Mouse (Mus musculus): ENCODE measurements around the gene Pard3. TPM values are rescaled to one million over a fixed set of nuclear protein-coding genes. Genes with fewer than 3 reads are reported as not detected.
A peak's percentile ranks its signal among the peaks of the same experiment; 100 is the strongest.

The Pard3 gene
- polyA plus RNA-seq, 1 experiment from 2014 or later, result 12.7 TPM

DNA sequence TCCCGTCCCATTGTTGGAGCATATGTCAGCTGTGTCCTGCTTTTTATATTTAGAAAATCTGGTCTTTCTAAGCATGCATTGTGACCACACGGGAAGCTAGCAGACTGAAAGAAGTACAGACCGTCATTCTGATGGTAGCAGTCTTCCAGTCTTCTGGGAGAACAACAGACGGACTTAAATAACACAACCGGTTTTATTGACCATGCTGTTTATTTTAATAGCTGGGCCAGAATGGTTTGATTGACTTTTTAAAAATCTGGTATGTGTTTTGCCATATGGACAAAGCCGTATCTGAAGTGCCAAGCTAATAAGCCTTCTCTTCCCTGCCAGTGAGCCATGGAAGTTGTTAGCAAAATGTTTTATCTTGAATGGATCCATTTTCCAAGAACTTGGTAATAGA lies 428.3 kb downstream of the Pard3 start:
- Histone ChIP-seq H3K27me3 (ENCODE audit: control insufficient read depth, insufficient read depth, low read length) (no peaks in the 10 kb centered on the region), H3K9me3 (replicated peaks; ENCODE audit: control insufficient read depth, low read length) (no peaks in the 10 kb centered on the region), H3K27ac (ENCODE audit: low read length) (no peak overlapping the region), H3K4me1 (ENCODE audit: control insufficient read depth, insufficient read depth, low read length) (no peaks in the 10 kb centered on the region), H3K4me3 (ENCODE audit: low read length) (no peak overlapping the region), H3K4me2 (ENCODE audit: low read depth, low read length) (no peak overlapping the region), H3K9ac (ENCODE audit: low read length) (no peak overlapping the region), H3K36me3 (ENCODE audit: control insufficient read depth, insufficient read depth) (no peaks in the 10 kb centered on the region)
- ATAC-seq (replicated peaks; ENCODE audit: extremely low read depth, insufficient read depth, low FRiP score), result no peak
- 76% methylated on average over 6 of the region's 6 CpGs for WGBS

DNA sequence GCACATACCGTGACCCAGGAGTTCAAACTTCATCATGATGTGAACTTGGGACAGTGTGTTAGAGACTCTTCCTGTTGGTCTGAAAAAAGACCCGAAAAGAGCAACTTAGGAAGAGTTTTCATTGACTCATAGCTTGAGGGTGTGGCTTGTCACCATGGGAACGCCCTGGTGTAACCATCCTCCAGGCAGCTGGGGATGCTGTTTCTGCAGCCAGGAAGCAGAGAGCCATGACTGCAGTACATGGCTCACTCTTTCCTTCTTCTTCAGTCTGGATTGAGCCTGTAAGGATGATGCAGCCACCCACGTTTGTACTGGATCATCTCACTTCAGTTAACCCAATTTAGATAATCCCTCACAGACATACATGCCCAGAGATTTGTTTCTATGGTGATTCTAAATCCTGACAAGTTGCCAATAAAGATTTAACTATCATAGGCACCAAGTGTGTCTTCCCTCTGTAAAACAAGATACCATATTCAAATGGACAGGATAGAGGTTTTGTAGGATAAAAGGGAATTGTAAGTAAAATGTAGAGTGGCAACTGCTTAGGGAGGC lies 431.6 kb downstream of the Pard3 start:
- Histone ChIP-seq H3K36me3 (ENCODE audit: control insufficient read depth, insufficient read depth) (no peaks in the 10 kb centered on the region), H3K27ac (ENCODE audit: low read length) (no peak overlapping the region), H3K4me1 (ENCODE audit: control insufficient read depth, insufficient read depth, low read length) (no peaks in the 10 kb centered on the region), H3K27me3 (ENCODE audit: control insufficient read depth, insufficient read depth, low read length) (no peaks in the 10 kb centered on the region), H3K9ac (ENCODE audit: low read length) (no peak overlapping the region), H3K4me3 (ENCODE audit: low read length) (no peak overlapping the region), H3K4me2 (ENCODE audit: low read depth, low read length) (no peak overlapping the region), H3K9me3 (replicated peaks; ENCODE audit: control insufficient read depth, low read length) (no peaks in the 10 kb centered on the region)
- ATAC-seq (replicated peaks; ENCODE audit: extremely low read depth, insufficient read depth, low FRiP score), result no peak; the same call in 1 of the 2 replicates
- 72% methylated on average over 4 of the region's 4 CpGs for WGBS

DNA sequence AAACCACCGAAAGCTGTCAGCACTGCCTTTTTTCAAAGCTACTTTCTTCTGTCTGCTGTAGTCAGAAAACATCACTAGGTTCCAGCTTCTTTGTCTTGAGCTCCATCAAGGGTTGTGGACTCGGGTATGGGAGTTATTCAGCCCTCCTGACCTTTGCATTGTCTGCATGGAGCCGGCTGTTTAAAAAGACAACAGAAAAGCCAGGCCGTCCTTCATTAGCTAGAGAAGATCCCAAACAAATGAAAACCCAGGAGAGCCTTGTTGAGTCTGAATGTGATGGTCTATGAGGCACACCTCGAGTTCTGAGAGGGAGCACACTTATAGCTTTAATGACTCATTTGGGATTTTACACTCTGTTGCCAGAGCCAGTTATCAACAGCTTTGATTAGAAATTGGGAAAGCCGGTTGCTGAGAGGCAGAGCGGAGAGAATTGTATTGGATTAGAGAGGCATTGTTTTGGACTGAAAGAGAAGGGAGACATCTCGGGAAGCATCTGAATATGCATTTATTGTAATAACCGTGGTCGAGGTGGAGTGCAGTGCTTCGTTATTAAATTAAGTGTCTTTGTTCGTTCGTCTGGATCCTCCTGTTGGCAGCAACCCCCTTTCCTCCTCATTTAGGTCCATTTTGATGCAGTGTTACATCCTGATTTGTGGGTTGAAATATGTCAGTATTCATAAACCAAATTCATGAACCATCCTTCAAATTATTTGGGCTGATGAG lies 435.5 kb downstream of the Pard3 start:
- H3K36me3 ChIP-seq (ENCODE audit: control insufficient read depth, insufficient read depth), result no peaks in the 10 kb centered on the region
- H3K9me3 ChIP-seq (replicated peaks; ENCODE audit: control insufficient read depth, low read length), result no peaks in the 10 kb centered on the region
- ATAC-seq (replicated peaks; ENCODE audit: extremely low read depth, insufficient read depth, low FRiP score), result no peak
- WGBS, result 66% methylated on average over 13 of the region's 13 CpGs
- H3K4me3 ChIP-seq (ENCODE audit: low read length), result no peak overlapping the region
- H3K9ac ChIP-seq (ENCODE audit: low read length), result no peak overlapping the region
- H3K27me3 ChIP-seq (ENCODE audit: control insufficient read depth, insufficient read depth, low read length), result no peaks in the 10 kb centered on the region
- peak overlapping the region; percentile 48; the same call in 1 of the 2 replicates for H3K4me2 ChIP-seq (ENCODE audit: low read depth, low read length)
- H3K27ac ChIP-seq (ENCODE audit: low read length), result no peak overlapping the region; the same call in 1 of the 2 replicates
- H3K4me1 ChIP-seq (ENCODE audit: control insufficient read depth, insufficient read depth, low read length), result peaks cover 10% of the 10 kb centered on the region

DNA sequence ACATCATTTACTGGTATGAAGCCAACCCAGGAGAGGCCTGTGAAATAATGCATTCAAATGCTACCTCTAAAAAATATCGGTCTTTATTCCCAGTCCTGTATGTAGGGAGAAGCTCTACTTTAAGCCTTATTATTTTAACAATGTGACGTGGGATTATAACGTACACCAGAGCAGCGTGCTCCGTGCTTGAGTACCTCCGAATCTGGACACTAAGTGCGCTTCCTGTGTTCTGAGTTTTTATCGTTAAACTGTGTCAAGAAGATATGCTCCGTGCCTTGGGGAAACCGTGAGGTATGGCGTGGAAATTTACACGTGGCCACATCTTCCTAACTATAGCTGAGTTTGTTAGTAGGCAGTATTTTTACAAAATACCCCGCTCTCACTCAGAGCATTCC lies 436.0 kb downstream of the Pard3 start:
- Histone ChIP-seq H3K27ac (ENCODE audit: low read length) (peak overlapping the region; percentile 2; the same call in 1 of the 2 replicates), H3K4me3 (ENCODE audit: low read length) (peak overlapping the region; percentile 13), H3K36me3 (ENCODE audit: control insufficient read depth, insufficient read depth) (no peaks in the 10 kb centered on the region), H3K9me3 (replicated peaks; ENCODE audit: control insufficient read depth, low read length) (no peaks in the 10 kb centered on the region), H3K27me3 (ENCODE audit: control insufficient read depth, insufficient read depth, low read length) (no peaks in the 10 kb centered on the region), H3K9ac (ENCODE audit: low read length) (no peak overlapping the region), H3K4me2 (ENCODE audit: low read depth, low read length) (peak overlapping the region; percentile 48), H3K4me1 (ENCODE audit: control insufficient read depth, insufficient read depth, low read length) (peaks cover 10% of the 10 kb centered on the region)
- ATAC-seq (replicated peaks; ENCODE audit: extremely low read depth, insufficient read depth, low FRiP score), result no peak
- 66% methylated on average over 13 of the region's 13 CpGs for WGBS

DNA sequence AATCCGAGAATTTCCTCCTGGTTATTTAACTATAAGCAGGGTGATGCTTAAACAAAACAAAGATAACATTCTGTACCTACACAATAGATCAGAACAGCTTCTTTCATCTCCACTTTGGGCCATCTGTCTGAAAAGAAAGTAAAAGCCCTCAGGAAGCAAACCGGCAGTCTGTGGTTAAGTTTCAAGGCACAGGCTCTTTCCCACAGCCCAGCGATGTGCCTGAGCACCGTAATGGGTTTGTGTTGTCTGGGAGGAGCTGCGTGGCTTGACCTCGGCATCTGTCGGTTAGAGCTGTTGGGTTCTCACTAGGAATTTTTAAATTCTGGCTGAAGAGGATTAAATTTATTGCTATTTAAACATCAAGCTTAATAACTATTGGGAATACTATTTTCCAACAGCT lies 436.5 kb downstream of the Pard3 start:
- H3K4me3 ChIP-seq (ENCODE audit: low read length), result peak overlapping the region; percentile 13
- ATAC-seq (replicated peaks; ENCODE audit: extremely low read depth, insufficient read depth, low FRiP score), result 0 out of 2 replicates have a peak, but pooled peaks have one; percentile 58
- no peaks in the 10 kb centered on the region for H3K36me3 ChIP-seq (ENCODE audit: control insufficient read depth, insufficient read depth)
- peak overlapping the region; percentile 2; the same call in 1 of the 2 replicates for H3K27ac ChIP-seq (ENCODE audit: low read length)
- H3K4me1 ChIP-seq (ENCODE audit: control insufficient read depth, insufficient read depth, low read length), result peaks cover 10% of the 10 kb centered on the region
- no peaks in the 10 kb centered on the region for H3K9me3 ChIP-seq (replicated peaks; ENCODE audit: control insufficient read depth, low read length)
- H3K27me3 ChIP-seq (ENCODE audit: control insufficient read depth, insufficient read depth, low read length), result no peaks in the 10 kb centered on the region
- peak overlapping the region; percentile 48 for H3K4me2 ChIP-seq (ENCODE audit: low read depth, low read length)
- no peak overlapping the region for H3K9ac ChIP-seq (ENCODE audit: low read length)
- WGBS, result 50% methylated on average over 7 of the region's 7 CpGs

DNA sequence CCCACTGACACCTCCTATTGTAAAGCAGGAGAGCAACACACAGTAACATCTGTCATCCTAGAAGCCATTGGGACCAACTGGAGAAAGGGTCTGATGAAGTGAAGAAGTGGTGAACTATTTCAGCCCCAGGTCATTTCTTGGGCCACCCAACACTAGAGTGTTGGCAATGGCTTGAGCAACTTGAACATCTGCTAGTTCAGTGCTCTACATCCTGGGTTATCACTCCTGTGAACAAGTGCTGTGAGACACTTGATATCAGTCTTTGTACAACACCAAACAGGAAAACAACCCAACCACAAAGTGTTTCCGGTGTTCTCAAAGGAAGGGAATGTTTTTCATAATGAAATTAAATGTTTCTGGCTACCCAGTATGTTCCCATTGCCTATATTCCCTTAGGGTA lies 438.1 kb downstream of the Pard3 start:
- no peaks in the 10 kb centered on the region for H3K36me3 ChIP-seq (ENCODE audit: control insufficient read depth, insufficient read depth)
- no peak for ATAC-seq (replicated peaks; ENCODE audit: extremely low read depth, insufficient read depth, low FRiP score)
- no peak overlapping the region for H3K4me2 ChIP-seq (ENCODE audit: low read depth, low read length)
- no peaks in the 10 kb centered on the region for H3K9me3 ChIP-seq (replicated peaks; ENCODE audit: control insufficient read depth, low read length)
- H3K9ac ChIP-seq (ENCODE audit: low read length), result no peak overlapping the region
- H3K27me3 ChIP-seq (ENCODE audit: control insufficient read depth, insufficient read depth, low read length), result no peaks in the 10 kb centered on the region
- peak overlapping the region; percentile 44; the same call in 1 of the 2 replicates for H3K27ac ChIP-seq (ENCODE audit: low read length)
- H3K4me3 ChIP-seq (ENCODE audit: low read length), result no peak overlapping the region
- peaks cover 10% of the 10 kb centered on the region for H3K4me1 ChIP-seq (ENCODE audit: control insufficient read depth, insufficient read depth, low read length)
- WGBS, result 70% methylated on average over 1 of the region's 1 CpGs

DNA sequence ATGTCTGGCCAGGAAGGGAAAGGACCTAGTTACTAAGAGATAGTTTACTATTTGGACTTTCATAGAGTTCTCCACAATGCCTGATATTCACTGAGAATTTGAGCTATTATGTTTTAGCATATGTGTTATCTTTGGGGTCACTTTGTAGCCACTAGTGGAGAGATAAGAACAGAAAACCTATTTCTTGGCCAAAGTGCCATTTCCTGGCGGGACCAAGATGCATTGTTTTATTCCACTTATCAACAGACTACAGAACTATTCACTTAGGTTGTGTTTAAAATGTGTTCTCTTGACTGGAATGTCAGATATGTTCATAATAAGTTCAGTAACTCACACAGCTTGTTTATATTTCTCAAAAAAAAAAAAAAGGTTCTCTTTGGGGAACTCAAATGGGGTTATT lies 441.6 kb downstream of the Pard3 start:
- no peaks in the 10 kb centered on the region for H3K36me3 ChIP-seq (ENCODE audit: control insufficient read depth, insufficient read depth)
- no peaks in the 10 kb centered on the region for H3K9me3 ChIP-seq (replicated peaks; ENCODE audit: control insufficient read depth, low read length)
- H3K27ac ChIP-seq (ENCODE audit: low read length), result peak overlapping the region; percentile 14; the same call in 1 of the 2 replicates
- H3K4me3 ChIP-seq (ENCODE audit: low read length), result no peak overlapping the region
- peaks cover 10% of the 10 kb centered on the region for H3K4me1 ChIP-seq (ENCODE audit: control insufficient read depth, insufficient read depth, low read length)
- H3K9ac ChIP-seq (ENCODE audit: low read length), result no peak overlapping the region
- WGBS, result 70% methylated on average over 1 of the region's 1 CpGs
- H3K27me3 ChIP-seq (ENCODE audit: control insufficient read depth, insufficient read depth, low read length), result no peaks in the 10 kb centered on the region
- no peak overlapping the region for H3K4me2 ChIP-seq (ENCODE audit: low read depth, low read length)
- no peak for ATAC-seq (replicated peaks; ENCODE audit: extremely low read depth, insufficient read depth, low FRiP score)

DNA sequence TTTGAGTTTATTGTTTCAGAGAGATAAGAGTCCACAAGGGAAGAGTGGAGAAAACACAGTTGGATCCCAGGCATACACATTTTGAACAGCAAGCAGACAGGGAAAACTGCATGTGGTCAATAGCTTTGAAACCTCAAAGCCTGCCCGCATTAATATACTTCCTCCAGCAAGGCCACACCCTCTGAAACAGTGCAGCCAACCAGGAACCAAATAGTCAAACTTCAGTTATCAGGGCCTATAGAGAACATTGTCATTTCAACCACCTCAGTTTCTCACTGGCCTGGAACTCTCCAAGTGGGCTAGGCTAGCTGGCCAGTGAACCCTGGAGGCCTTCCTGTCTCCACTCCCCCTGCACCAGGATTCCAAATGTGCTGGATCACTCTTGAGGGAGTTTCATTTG lies 442.6 kb downstream of the Pard3 start:
- 88% methylated on average over 1 of the region's 1 CpGs for WGBS
- Histone ChIP-seq H3K27me3 (ENCODE audit: control insufficient read depth, insufficient read depth, low read length) (no peaks in the 10 kb centered on the region), H3K36me3 (ENCODE audit: control insufficient read depth, insufficient read depth) (no peaks in the 10 kb centered on the region), H3K27ac (ENCODE audit: low read length) (no peak overlapping the region), H3K9me3 (replicated peaks; ENCODE audit: control insufficient read depth, low read length) (no peaks in the 10 kb centered on the region), H3K4me1 (ENCODE audit: control insufficient read depth, insufficient read depth, low read length) (peaks cover 8% of the 10 kb centered on the region), H3K4me2 (ENCODE audit: low read depth, low read length) (no peak overlapping the region), H3K4me3 (ENCODE audit: low read length) (no peak overlapping the region), H3K9ac (ENCODE audit: low read length) (no peak overlapping the region)
- ATAC-seq (replicated peaks; ENCODE audit: extremely low read depth, insufficient read depth, low FRiP score), result no peak

DNA sequence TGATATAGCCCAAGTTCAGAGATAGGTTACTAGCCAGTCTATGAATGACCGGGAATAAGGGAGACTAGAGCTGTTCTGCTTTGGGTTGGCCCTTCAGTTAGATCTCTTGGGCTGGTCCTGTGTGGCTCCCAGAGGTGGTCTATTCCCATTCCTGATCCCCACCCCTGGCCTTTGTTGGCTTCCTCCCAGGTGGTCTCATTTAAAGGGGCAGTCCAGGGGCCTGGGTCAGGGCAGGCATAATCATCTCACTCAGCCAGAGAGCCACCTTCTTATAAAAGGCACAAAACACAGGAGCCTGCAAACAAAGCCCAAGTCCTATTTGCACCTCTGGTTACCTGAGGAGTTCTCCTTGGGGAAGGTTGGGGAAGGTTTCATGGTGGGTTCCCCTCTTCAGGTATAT lies 447.6 kb downstream of the Pard3 start:
- no peak for ATAC-seq (replicated peaks; ENCODE audit: extremely low read depth, insufficient read depth, low FRiP score)
- H3K36me3 ChIP-seq (ENCODE audit: control insufficient read depth, insufficient read depth), result no peaks in the 10 kb centered on the region
- H3K4me2 ChIP-seq (ENCODE audit: low read depth, low read length), result no peak overlapping the region
- H3K4me1 ChIP-seq (ENCODE audit: control insufficient read depth, insufficient read depth, low read length), result peaks cover 14% of the 10 kb centered on the region
- no peaks in the 10 kb centered on the region for H3K27me3 ChIP-seq (ENCODE audit: control insufficient read depth, insufficient read depth, low read length)
- 91% methylated on average over 1 of the region's 1 CpGs for WGBS
- H3K4me3 ChIP-seq (ENCODE audit: low read length), result no peak overlapping the region
- no peak overlapping the region for H3K9ac ChIP-seq (ENCODE audit: low read length)
- no peaks in the 10 kb centered on the region for H3K9me3 ChIP-seq (replicated peaks; ENCODE audit: control insufficient read depth, low read length)
- no peak overlapping the region for H3K27ac ChIP-seq (ENCODE audit: low read length)
